Mouse (Mus musculus) MEL (cell line): Measurements from ENCODE around the gene Fgfr2.

Source experiments
- CTCF ChIP-seq, 3 experiments: IDR thresholded peaks in 2 of 3; conservative IDR thresholded peaks in 1 of 3; 2 replicates each; pipeline ENCODE4 v1.5.1; 2011 to 2012; ENCODE audit warnings: low read length in 3 of 3, low read depth in 2 of 3, mild to moderate bottlenecking in 2 of 3, improper control_type of control experiment in 1 of 3, inconsistent platforms in 1 of 3, mixed read lengths in 1 of 3, moderate library complexity in 1 of 3; ENCODE audit not compliant: control insufficient read depth in 1 of 3, insufficient read depth in 1 of 3, poor library complexity in 1 of 3, severe bottlenecking in 1 of 3
- GATA1 ChIP-seq: IDR thresholded peaks from 2 replicates; pipeline ENCODE4 v1.6.1; 2011; ENCODE audit warnings: low read depth, low read length, improper control_type of control experiment
- HCFC1 ChIP-seq: IDR thresholded peaks from 2 replicates; pipeline ENCODE4 v1.6.1; 2012; ENCODE audit warnings: low read depth, mild to moderate bottlenecking, inconsistent platforms, low read length, improper control_type of control experiment, moderate library complexity
- MAFK ChIP-seq: IDR thresholded peaks from 2 replicates; pipeline ENCODE4 v1.6.1; 2011; ENCODE audit warnings: low read depth, mild to moderate bottlenecking, low read length, improper control_type of control experiment, borderline replicate concordance
- MAX ChIP-seq: IDR thresholded peaks from 2 replicates; pipeline ENCODE4 v1.6.1; 2011; ENCODE audit warnings: low read length, improper control_type of control experiment
- MEF2A ChIP-seq: IDR thresholded peaks from 2 replicates; pipeline ENCODE4 v1.6.1; 2014; ENCODE audit warnings: low read depth, mild to moderate bottlenecking, inconsistent platforms, low read length, improper control_type of control experiment; ENCODE audit not compliant: poor library complexity, insufficient replicate concordance, severe bottlenecking; ENCODE audit errors: extremely low read depth
- POLR2A ChIP-seq, 2 experiments: IDR thresholded peaks; 2 replicates each; pipeline ENCODE4 v1.6.1; 2011 to 2012; ENCODE audit warnings: low read length in 2 of 2, mild to moderate bottlenecking in 2 of 2, control low read depth in 1 of 2, improper control_type of control experiment in 1 of 2, low read depth in 1 of 2, moderate library complexity in 1 of 2; ENCODE audit not compliant: control insufficient read depth in 1 of 2, insufficient read depth in 1 of 2, poor library complexity in 1 of 2
- TBP ChIP-seq: IDR thresholded peaks from 2 replicates; pipeline ENCODE4 v1.8.0; 2011; ENCODE audit warnings: low read depth, low read length, improper control_type of control experiment
- TCF12 ChIP-seq: IDR thresholded peaks from 2 replicates; pipeline ENCODE4 v1.6.1; 2014; ENCODE audit warnings: low read depth, mild to moderate bottlenecking, inconsistent platforms, low read length, improper control_type of control experiment, moderate library complexity
- UBTF ChIP-seq: IDR thresholded peaks from 2 replicates; pipeline ENCODE4 v1.6.1; 2012; ENCODE audit warnings: low read depth, mild to moderate bottlenecking, inconsistent platforms, low read length, improper control_type of control experiment, moderate library complexity, borderline replicate concordance; ENCODE audit not compliant: insufficient read depth

GRCm38 (mm10) chr7:130645994-130646761 lies 2477.0 kb downstream of the Fgfr2 start:
- TF ChIP-seq MAFK (no peak), CTCF (IDR thresholded peaks at IDR 0.05 in 2 of 3, conservative IDR thresholded peaks at IDR 0.05 in 1 of 3; ENCODE audit: control insufficient read depth in 1 of 3, insufficient read depth in 1 of 3, low read depth in 2 of 3, low read length in 3 of 3, poor library complexity in 1 of 3, severe bottlenecking in 1 of 3) (no peak), MAX (no peak), TCF12 (0 out of 2 replicates have a peak, but pooled peaks have one; percentile 8), UBTF (peak; percentile 73; the same call in 1 of the 2 replicates), MEF2A (no peak), POLR2A (IDR thresholded peaks at IDR 0.05; ENCODE audit: control insufficient read depth in 1 of 2, insufficient read depth in 1 of 2, low read depth in 1 of 2, low read length in 2 of 2, poor library complexity in 1 of 2) (peak; percentile 54 to 78; a peak in 3 of 4 replicates), GATA1 (no peak), TBP (no peak), HCFC1 (peak; percentile 6; the same call in 1 of the 2 replicates)
